Mouse (Mus musculus) erythroid progenitor cell, adult 5-6 weeks (primary cell): ENCODE results near the gene Dppa2. TPM values are rescaled to one million over a fixed set of nuclear protein-coding genes. Genes with fewer than 3 reads are reported as not detected.
"Not testable (repeated sequence)": the region's sequence is repeated elsewhere in the genome, so short reads cannot be mapped to it uniquely, and the experiment has no call there.

ENCODE experiments used
- ATAC-seq: replicated peaks from 2 replicates; pipeline ENCODE4 v1.8.0; 2016; ENCODE audit warnings: moderate number of reproducible peaks, mild to moderate bottlenecking, moderate TSS enrichment, inconsistent platforms; ENCODE audit not compliant: poor library complexity, low FRiP score, severe bottlenecking
- total RNA-seq, 2 experiments: library from RNA; stranded (forward) in 1 of 2; stranded (reverse) in 1 of 2; fragments of 150-400 nt in 1 of 2; fragments of 186-747, 209-891 nt in 1 of 2; gene quantifications; 2 replicates each; pipeline versions ENCODE4 v1.2.3 to v1.2.4; 2015 to 2017; ENCODE audit warnings: low replicate concordance in 2 of 2

The Dppa2 gene
- total RNA-seq (2015; ENCODE audit: low replicate concordance) (not detected in 2 replicates), total RNA-seq (2017; ENCODE audit: low replicate concordance) (not detected in 2 replicates)

DNA sequence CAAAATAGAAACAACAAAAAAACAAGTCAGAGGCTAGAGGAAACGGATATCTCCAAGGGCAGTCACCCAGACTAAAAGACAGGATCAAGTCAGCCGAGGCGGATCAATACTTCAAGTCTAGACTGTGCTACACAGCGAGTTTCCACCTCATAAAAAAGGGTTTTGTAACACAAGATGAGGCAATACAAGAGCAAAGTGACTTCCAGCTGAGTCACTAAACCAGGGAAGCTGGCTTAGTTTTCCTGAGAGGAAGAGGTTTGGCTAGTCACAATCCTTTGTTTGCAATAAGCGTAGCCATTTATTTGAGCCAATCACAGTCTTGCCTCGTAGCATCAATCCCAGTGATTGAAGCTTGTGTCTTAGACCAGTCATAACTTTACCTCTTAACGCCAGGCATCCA lies at the start of gene Dppa2:
Gene Dppa2 (plus strand): TSS at position 400 of the 400 bp plus-strand sequence.
- no peak for ATAC-seq

DNA sequence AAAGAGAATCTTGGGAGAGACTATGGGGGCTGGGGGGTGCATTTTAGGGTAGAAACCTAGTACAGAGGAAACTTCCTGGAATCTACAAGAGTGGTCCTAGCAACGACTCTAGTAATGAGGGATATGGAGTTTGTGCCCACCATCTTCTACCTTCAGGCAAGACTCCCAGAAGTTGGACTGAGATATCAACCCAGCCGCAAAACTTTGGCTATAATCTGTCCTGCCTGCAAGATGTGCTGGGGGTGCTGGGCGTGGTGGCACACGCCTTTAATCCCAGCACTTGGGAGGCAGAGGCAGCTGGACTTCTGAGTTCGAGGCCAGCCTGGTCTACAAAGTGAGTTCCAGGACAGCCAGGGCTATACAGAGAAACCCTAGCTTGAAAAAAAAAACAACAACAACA lies 49.1 kb upstream of the Dppa2 start:
- ATAC-seq: no peak

DNA sequence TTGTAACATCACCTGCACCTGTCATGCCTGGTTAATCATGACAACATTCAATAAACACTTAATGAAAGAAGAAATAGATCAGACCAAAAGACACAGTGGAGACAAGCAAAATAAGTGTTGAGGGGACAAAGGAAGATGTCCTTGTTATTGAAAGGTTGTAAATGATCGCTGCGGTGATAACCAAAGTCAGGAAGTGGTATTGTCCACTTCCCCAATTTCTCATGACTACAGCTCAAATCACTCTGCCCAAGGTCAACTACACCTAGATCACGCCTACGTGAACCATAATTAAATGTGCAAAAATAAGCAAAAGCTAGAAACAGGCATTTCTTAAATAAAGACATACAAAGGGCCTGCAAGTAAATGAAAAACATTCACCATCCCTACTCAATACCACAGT lies 44.2 kb upstream of the Dppa2 start:
- no peak for ATAC-seq

GRCm38 (mm10) chr16:48262901-48263300 lies 40.8 kb upstream of the Dppa2 start:
- ATAC-seq: no peak

GRCm38 (mm10) chr16:48265856-48266255 lies 37.9 kb upstream of the Dppa2 start:
- ATAC-seq: no peak

GRCm38 (mm10) chr16:48276940-48277339 lies 26.8 kb upstream of the Dppa2 start:
- ATAC-seq: no peak

DNA sequence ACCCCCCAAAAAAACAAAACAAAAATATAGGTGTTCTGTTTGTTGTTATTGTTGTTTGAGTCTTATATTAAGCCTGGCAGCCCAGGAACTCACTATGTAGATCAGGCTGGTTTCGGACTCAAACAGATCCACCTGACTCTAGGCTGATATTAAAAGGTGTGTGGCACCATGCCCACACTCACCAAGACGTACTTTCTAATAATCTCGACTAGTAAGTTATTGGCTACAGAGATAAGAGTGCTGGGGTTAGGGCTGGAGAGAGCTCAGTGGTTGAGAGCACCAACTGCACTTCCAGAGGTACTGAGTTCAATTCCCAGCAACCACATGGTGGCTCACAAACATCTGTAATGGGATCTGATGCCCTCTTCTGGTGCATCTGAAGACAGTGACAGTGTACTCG lies 22.8 kb upstream of the Dppa2 start:
- ATAC-seq: no peak

GRCm38 (mm10) chr16:48282801-48283200 lies 20.9 kb upstream of the Dppa2 start:
- no peak for ATAC-seq

DNA sequence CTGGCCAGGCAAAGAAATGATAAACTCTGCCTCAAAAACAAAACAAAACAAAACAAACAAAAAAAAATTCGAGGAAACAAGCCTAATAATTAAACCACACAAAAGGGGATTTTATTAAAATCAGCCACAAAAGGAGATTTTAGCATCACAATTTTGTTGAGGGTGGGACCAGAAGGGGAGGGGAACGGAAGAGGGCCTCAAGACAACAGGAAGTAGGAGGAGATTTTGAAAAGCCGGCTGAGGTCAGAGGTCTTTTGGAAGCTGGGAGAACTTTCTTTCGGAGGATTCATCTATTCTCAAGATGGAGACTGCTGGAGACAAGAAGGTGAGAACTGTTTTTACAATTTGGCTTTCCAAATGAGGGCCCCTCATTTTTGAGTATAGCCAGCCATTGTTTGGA lies 20.2 kb upstream of the Dppa2 start, which contains the start of gene Dppa4:
Gene Dppa4 (plus strand): TSS at position 217 of the 400 bp plus-strand sequence.
- ATAC-seq: no peak

DNA sequence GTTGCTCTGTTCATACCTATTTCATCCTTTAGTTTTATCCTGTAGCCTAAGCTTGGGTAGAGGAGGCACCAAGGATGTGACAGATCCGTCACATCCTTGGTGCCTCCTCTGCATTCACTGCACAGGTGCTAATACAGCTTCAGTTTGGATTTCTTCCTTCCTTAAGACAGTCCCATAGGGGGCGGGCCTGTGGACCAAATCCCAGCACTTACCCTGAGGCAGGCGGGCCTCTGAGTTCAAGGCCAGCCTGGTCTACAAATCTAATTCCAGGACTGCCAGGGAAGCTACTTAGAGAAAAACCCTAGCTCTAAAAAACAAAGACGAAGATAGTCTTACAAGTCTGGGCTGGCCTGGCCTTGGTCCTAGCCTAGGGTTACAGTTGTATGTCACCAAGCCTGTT lies 18.2 kb upstream of the Dppa2 start:
- no peak for ATAC-seq

DNA sequence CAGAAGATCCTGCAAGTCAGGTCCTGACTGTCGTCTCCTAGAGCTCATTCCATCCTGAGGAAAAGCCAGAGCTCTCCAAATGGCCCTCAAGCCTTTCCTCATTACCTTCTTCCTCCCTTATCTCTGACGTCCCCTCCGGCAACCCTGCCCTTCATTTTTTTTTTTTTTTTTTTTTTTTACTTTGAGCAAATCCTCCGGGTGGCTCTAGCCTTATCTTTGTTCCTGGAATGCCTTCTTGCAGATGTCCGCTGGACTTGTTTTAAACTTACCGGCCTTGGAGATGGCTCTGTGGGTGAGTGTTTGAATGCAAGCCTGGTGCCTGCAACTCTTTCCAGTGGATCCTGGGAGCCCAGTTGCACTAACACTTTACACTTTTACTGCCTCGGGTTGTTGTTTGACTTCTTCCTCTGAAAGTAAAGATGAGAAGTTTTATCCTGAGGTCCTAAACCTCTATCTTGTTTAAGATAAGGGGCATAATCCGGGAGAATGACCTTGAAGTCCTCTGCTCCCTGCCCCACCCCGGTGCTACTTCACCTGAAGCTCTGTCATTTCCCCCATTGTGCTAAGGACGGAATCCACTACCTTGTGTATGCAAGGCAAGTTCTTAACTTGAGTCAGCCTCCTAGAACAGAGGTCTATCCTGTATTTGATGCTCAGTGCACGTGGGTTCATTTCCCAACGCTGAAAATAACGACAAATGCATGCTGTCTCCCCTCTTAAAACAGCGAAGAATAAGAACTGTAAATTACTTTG lies 6.1 kb upstream of the Dppa2 start:
- ATAC-seq: no peak

- ATAC-seq: no peak
Observed at GRCm38 (mm10) chr16:48299884-48300283, 3.8 kb upstream of the Dppa2 start.

- ATAC-seq: no peak
Observed at GRCm38 (mm10) chr16:48303983-48304382, 275 bp downstream of the Dppa2 start.

DNA sequence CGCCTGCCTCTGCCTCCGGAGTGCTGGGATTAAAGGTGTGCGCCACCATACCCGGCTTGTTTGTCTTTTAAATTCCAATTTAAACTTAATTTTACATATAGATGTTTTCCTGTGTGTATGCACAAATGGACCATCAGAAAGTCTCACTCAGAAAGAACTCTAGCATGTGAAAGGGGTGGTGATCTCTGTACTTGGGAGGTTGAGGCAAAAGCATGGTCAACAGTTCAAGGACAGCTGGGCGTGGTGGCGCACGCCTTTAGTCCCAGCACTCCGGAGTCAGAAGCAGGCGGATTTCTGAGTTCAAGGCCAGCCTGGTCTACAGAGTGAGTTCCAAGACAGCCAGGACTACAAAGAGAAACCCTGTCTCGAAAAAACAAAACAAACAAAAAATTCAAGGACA lies 5.2 kb downstream of the Dppa2 start:
- not testable (repeated sequence) for ATAC-seq

- no peak for ATAC-seq
Observed at GRCm38 (mm10) chr16:48309912-48310630, 6.4 kb downstream of the Dppa2 start.

DNA sequence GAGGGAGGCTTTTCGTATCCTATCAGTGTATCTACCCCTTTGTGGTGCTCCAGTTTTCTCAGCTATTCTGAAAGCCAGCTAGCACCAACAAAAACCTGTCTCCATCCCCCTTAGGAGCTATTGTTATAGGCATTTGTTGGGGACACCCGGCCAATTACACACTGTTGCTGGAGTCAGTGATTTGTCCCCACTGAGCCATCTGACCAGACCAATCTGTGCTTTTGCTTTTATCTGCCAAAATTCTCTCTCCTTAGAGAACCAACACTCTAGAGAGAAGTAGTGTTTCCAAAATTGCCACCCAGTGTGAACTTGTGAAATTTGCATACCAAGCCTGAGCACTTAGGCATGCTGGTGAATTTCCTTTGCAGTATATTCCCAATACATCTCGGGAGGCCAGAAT lies 11.6 kb downstream of the Dppa2 start:
- ATAC-seq: no peak

DNA sequence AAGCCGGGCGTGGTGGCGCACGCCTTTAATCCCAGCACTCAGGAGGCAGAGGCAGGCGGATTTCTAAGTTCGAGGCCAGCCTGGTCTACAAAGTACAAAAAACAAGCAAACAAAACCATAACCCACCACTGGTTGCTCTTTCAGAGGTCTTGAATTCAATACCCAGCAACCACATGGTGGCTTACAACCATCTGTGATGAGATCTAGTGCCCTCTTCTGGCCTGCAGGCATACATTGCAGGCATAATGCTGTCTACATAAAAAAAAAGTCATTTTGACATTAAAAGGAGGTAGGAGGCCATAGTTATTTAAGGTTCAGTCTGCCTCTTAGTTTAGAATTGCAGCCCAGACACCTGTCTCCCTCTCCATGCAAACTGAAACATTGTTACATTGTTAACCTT lies 17.1 kb downstream of the Dppa2 start:
- no peak for ATAC-seq

DNA sequence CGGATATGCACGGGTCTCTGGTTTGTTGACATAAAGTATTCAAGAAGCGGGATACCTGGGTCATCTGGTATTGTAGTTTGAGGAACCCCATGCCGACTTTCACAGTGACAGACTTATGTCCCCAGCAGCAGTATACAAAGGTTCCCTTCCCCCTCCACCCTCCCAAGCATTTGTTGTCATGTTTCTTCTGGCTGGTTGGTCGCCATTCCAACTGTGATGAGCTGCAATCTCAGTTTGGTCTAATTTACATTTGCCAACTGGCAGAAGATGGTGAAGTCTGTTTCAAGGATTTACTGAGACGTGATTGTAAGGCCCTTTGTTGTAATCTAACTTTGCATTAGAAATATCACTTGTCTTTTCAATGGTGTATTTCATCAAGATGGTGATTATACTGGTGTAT lies 19.4 kb downstream of the Dppa2 start:
- ATAC-seq: no peak

DNA sequence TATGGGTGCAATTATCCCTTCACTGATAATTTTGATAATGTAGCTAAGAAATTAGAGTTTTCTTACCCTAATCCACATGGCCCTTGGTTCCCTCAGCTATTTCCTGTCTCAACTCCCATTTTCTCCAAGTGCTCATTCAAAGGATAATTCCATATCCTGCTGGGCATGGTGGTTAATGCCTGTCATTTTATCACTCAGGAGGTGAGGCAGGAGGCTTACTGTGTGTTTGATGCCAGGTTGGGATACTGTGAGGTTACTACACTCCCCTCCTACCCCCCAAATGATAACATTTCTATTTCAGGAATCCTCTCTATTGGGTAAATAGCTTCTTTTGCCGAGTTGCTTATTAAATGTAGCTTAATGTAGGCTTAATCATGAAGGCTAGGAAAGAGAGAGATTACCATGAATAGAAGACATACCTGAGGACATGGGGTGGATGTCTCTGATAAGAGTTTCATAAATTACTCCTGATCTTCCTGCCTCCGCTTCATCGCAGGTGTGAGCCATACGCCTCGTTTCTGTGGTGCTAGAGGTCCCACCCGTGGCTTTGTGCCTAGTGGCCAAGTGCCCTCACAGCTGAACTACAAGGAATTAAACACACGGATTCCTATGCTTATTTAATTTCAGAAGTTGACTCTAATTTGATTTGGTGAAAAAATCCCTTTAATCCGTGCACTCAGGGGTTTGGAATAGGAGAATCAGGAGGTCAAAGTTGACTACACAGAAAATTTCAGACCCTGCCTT lies 20.1 kb downstream of the Dppa2 start:
- no peak for ATAC-seq

DNA sequence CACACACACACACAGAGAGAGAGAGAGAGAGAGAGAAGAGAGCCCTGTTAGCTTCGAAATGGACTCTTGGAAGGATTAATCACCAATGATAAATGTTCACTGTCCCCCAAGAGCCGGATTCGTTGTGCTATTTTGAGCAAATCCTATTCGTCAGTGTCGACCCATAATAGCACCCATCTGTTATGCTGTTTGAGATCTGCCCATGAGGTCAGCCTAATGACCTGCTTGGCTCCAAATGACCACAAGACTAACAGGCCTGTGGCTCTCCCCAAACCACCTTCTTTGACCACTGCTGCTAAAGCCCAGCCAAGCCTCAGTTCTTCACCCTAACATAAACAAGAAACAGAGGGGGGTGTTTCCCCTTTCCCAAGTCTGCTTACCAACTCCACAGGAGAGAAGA lies 23.2 kb downstream of the Dppa2 start:
- no peak for ATAC-seq

DNA sequence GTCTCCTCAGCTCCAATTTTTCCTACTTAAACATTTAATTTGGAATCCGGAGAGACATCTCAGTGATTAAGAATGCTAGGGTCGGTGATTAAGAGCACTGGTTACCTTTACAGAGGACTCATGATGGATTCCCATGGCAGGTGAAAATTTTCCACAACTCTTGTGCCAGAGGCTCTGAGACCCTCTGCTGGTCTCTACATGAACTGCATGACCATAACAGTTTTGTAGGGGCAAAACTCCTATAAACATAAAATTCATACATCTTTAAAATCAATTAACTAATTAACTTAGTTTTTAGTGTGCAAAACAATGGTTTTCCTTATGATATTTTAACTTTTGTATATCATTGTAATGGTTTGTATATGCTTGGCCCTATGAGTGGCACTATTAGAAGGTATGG lies 24.7 kb downstream of the Dppa2 start:
- no peak for ATAC-seq
